Mouse (Mus musculus) frontal cortex, adult 2 months (tissue): Measurements from ENCODE around the gene Fam171a2. TPM values are rescaled to one million over a fixed set of nuclear protein-coding genes. Genes with fewer than 3 reads are reported as not detected.

ENCODE experiments used
- DNase-seq, 2 experiments: peaks; one replicate each; pipeline ENCODE4 v3.0.0; 2022; ENCODE audit warnings: low spot score in 1 of 2; ENCODE audit errors: extremely low spot score in 1 of 2
- polyA plus RNA-seq: library from polyadenylated mRNA; depleted of rRNA; stranded (reverse); fragments of >200 nt; gene quantifications from 2 replicates; pipeline ENCODE4 v1.2.3, GENCODE M21; 2012

The Fam171a2 gene
- polyA plus RNA-seq, 1 experiment = 70.0 TPM

DNA sequence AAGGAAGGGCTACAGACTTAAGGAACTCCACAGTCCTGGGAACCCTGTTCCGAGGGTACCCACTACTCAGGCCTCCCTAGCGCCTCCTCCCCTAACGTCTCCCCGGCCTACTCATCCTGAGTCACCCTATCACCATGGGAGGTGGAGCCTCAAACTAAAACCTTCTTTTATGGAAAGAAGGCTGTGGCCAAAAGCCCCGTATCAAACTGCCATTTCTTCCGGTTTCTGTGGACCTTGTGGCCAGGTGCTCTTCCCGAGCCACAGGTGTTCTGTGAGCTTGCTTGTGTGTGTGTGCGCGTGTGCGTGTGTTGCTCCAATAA is 11.1 kb downstream of the Fam171a2 start:
- no peak for DNase-seq

DNA sequence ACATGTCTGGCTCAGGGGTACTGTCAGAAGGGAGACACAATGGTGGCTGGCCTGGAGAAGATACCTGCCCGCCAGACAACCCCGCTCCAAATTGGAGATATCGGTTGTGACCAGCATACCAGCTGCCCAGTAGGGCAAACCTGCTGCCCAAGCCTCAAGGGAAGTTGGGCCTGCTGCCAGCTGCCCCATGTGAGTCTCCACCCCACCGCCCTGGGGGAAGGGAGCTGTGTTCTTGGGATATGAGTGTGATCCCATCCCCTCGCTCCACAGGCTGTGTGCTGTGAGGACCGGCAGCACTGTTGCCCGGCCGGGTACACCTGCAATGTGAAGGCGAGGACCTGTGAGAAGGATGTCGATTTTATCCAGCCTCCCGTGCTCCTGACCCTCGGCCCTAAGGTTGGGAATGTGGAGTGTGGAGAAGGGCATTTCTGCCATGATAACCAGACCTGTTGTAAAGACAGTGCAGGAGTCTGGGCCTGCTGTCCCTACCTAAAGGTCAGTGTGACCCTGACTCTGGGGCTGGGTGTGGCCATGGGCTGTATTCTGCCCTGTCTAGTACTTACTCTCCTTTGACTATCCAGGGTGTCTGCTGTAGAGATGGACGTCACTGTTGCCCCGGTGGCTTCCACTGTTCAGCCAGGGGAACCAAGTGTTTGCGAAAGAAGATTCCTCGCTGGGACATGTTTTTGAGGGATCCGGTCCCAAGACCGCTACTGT is 11.6 kb downstream of the Fam171a2 start:
- no peak for DNase-seq

DNA sequence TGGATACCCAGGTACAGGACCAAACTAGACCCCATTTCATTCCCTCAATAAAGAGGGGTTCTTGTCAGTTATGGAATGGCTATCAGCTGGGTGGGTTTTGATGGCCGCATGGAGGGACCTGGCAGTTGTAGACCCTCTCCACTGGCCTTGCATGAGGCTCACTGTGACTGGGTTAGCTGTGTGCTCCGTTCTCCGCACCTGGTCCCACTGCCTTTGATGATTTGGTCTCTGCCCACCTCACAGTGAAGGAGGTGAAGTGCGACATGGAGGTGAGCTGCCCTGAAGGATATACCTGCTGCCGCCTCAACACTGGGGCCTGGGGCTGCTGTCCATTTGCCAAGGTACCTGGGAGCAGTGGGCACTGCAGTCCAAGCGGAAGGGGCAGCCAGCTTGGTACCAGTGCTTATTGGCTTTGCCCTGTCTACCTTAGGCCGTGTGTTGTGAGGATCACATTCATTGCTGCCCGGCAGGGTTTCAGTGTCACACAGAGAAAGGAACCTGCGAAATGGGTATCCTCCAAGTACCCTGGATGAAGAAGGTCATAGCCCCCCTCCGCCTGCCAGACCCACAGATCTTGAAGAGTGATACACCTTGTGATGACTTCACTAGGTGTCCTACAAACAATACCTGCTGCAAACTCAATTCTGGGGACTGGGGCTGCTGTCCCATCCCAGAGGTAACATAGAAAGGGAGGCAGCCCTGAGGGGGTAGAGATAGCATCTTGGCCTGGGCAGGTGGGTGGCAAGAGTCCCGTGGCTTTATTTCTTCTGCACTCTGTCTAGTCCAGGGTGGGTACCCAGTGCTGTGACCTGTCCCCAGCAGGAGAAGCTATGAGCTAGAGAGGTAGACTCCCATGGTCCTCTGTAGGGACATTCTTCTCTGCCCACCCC is 12.4 kb downstream of the Fam171a2 start:
- DNase-seq = no peak

DNA sequence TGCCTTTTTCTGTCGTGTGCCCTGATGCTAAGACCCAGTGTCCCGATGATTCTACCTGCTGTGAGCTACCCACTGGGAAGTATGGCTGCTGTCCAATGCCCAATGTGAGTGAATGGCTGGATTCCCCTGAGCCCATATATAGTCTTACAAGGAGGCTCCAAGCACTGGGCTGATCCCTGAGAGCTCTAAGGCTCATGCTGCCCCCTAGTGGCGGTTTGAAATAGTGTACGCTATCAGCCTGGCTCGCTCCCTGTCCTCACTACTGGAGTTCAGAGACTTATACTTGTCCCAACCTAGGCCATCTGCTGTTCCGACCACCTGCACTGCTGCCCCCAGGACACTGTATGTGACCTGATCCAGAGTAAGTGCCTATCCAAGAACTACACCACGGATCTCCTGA is 13.1 kb downstream of the Fam171a2 start:
- DNase-seq = peak in 1 of 2 experiments; percentile 97

DNA sequence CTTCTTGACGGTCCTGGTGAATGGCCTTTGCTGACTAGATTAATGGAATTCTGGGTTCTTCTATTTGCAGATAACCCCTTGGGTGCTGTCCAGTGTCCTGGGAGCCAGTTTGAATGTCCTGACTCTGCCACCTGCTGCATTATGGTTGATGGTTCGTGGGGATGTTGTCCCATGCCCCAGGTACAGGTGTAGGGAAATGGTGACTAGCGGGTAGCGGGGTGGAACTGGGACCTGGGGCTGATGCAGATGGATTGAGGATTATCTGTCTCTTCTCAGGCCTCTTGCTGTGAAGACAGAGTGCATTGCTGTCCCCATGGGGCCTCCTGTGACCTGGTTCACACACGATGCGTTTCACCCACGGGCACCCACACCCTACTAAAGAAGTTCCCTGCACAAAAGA is 13.6 kb downstream of the Fam171a2 start:
- no peak for DNase-seq

DNA sequence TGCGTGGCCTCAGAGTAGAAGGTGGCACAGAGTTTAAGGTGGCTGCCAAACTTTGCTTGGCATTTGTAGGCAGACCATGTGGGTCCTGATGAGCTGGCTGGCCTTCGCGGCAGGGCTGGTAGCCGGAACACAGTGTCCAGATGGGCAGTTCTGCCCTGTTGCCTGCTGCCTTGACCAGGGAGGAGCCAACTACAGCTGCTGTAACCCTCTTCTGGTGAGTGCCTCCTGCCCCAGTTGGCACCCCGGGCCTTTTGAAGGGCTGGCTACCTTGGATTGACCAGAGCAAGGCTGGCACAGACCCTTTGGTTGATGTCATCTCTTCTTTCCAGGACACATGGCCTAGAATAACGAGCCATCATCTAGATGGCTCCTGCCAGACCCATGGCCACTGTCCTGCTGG is 14.6 kb downstream of the Fam171a2 start:
- no peak for DNase-seq

DNA sequence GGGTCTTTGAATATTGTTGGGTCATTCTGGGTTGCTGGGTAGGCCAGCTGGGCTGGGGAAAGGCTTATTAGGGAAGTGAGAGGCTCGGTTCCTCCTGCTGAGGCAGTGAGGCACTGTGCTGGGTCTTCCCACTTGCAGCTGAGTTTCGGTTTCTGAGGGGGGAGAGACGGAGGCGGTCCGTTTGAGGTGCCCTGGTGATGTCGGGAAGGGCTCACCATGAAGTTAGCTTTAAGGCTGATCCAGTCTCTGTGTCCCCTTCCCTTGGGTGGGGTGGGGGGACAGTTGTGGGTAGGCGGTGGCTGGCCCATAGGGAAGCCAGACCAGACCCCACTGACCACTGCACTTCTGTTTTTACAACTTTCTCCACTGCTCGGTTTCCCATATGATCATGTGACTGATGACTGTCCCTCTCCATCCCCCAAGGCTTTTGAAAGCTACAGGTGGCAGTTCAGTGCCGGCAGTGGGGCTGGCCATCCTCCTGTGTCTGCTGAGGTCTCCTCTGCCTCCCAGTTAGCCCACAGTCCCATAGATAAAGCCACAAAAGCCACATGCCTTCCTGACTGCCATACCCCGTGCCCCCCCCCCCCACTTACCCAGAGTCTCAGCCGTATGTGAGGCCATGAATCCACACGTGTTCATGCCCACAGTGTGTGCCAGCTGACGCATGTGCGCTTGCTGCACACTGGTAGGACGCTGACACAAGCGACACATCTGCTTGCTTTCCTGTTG is 15.2 kb downstream of the Fam171a2 start:
- no peak for DNase-seq

DNA sequence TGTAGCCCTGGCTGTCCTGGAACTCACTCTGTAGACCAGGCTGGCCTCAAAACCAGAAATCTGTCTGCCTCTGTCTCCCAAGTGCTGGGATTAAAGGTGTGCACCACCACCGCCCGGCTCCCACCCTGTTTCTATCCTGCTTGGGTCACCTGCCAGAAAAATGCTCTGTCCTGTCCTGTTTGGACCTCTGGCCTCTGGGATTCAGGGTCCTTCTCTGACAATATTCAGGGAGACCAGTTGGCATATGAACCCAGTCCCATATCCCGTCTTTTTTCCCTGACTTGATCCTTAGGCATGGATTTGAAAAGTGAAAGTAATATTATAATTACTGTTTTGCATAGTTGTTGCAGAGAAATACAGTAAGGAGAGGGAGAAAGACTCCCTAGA is 15.8 kb downstream of the Fam171a2 start:
- no peak for DNase-seq

DNA sequence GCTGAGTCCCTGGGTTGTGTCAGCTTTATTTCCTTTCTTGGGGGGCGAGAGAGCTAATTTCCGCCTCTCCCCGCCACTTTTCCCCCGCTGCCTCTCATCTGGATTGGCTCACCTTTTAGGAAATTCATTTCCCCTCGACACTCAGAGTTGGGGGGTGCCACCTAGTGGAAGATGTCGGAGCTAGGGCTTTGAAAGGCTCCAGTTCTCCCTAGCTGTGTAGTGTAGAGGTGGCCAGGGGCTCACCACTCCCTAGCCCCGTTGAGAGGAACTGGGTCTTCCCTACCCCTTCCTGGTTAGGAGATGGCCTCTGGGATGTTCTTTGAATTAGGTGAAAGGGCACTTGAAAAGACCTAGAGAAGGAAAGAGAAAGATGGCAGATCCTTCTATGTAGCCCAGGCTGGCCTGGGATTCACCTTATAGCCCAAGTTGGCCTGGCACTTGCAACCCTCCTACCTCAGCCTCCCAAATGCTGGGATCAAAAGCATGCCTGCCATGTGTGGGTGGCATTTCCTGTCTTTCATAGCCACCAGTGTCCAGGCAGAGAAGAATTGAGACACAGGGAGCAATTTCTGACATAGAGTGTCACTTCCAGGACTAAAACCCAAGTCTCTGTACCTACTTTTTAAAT is 16.4 kb downstream of the Fam171a2 start:
- DNase-seq = peak in 1 of 2 experiments; percentile 92

DNA sequence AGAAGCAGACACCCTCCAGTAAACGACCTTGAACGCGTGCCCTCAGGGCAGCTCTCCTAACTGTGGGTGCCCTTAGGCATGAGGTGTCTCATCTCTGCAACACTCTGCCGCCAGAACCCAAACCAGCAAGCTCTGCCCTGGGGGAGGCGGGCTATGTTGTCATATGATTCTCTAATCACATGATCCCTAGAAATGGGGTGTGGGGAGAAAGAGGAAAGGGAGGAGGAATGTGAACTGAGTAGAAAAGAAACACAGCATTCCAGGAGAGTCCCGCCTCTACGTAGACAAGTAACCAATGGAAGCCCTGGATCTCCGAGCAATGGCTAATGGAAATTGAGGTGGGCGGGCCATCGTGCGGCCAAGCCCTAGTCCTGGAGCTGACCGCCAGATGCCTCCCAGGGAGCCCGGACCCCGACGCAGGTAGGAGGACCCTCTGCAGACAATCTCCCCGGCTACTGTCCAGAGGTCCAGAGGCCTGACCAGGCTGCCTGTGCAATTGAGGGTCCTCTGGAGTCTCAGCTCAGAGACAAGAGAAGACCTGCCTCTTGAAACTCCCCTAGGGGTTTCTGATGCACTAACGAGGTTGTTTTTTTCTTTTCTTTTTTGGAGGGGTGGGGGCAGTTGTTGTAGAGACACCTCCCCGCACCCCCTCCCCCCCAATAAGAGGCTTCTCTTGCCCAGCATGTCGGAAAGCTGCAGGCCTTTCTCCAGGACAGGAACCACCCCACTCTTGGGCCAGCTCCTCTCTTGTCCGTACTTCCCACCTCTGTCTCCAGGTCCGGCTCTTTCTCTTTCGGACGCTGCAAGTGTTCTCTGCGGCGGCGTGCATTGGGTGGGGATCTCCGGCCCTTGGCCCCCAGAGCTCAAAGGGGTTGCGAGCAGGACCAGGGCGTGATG is 17.1 kb downstream of the Fam171a2 start, which contains the start of gene Grn:
TSS of gene Grn (plus strand) at position 195 of the 897 bp plus-strand sequence.
- DNase-seq = peak; percentile 96 to 97

DNA sequence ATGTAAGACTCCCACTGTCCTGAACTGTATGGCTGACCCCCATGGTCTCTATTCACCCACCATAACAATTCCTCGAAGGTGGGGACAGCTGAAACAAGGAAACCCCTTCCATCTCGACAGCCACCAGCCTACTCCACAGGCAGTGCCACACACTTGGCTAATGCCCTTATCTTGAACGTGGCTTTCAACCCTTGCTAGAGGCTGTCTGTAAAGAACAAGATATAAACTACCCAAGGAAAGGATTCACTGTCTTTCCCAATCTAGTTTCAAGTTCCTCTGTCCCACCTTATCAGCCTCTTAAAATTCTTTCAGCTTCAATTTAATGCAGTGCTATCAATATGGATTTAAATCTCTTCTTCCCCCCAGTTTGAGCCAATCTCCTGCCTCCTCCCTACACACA is 17.9 kb downstream of the Fam171a2 start:
- no peak for DNase-seq

DNA sequence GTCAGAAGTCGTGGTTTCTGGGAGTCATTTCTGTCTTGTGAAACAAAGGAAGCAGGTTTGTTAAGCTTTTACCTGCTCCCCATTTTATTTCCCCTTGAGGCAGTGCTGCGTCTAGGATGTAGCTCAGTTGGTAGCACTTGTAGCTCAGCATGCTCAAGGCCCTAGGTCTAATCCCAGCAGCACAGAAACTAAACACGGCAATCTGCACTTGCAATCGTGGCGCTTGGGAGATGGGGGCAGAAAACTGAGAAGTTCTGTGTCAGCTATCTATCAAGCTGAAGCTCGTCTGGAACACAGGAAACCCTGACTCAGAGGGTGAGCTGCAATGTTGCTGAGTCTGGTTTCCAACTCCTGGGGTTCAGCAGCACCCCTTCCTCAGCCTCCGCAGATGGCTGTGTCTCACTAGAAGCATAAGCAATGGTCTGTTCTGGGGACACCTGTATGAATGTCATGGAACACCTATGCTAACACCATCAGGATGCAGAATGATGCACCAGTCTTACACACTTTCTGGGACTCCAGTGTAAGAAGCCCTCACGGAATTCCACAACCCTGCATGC is 18.4 kb downstream of the Fam171a2 start:
- no peak for DNase-seq

DNA sequence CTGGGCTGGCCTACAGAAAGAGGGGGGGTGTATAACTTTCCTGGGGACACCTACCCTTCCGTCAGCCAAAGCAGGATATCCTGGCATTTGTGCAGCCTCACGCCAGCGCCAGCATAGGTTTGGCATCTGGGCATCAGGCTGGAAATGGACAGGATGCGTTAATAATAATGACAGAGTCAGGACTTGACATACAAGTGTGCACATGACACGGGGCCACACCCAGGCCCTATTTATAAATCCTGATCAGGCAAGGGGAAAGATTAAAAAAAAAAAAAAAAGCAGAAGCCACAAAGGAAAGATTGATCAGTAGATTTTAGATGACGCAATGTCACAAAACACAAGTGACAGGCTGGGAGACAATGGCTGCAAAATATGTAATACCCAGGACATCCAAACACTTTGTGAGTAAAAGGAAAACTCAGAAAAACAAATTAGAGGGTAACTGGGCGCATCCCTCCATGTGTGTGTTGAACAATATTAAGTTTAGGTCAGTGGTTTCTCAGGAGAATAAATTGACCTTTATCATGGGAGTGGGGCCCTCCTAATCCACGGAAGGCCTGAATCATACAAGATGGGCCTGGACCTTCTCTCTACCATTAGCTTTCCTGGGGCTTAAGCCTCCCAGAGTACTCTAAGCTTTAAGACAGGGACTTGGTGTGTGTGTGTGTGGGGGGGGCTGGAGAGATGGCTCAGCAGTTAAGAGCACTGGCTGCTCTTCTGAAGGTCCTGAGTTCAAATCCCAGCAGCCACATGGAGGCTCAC is 21.7 kb downstream of the Fam171a2 start:
- DNase-seq = no peak

DNA sequence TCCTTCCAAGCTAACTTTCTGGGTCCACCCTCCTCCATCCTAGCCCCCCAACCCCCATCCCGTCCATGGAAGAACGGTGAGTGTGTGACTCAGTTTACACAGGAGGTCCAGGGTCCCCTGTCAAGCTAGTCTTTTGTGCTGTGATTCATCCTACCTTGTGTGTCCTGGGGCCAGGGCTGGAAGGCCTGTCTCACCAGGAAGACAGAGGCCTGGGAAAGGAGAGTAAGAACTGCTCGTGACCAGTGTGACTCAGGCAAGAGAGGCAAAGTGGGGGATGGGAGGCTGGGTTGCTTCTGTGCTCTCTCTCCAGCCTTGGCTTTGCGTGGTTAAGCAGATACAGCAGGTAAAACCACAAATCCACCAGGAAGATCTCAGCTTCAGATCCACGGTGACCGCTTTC is 22.8 kb downstream of the Fam171a2 start:
- no peak for DNase-seq

DNA sequence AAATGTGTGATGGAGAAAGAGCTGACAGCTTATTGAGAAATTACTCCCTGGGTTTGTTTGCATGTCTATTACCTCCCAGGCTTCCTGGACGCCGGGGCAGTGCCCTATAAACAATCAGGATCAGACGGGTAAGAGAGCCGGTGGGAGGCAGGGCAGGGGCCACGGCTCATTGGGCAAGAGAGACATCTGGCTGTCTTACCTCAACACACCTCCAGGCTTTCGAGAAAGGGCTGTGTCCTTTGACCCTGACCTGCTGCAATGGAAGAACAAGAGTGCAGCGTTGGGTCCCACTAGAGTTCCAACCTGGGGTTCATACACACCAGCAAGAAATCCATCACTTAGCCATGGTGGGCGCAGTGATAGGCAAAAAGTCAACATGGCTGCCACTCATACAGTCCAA is 25.9 kb downstream of the Fam171a2 start:
- DNase-seq = no peak

DNA sequence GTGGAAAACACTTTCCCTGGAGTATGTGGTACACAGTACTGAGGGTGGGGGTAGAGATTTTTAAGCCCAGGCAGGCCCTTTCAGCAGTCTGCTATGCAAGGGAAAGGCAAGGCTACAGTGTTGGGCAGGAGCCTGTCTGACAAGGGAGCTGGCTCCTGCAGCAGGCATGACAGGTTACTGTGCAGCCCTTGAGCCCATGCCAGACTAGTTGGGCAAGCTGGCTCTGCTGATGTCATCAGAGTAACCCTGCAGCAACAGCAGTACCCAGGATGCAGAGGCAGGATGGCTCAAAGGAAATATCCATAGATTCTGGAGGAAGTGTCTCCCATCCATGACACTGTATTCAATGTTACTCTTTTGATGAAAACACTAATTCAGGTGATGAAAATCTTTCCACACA is 28.6 kb downstream of the Fam171a2 start:
- no peak for DNase-seq

DNA sequence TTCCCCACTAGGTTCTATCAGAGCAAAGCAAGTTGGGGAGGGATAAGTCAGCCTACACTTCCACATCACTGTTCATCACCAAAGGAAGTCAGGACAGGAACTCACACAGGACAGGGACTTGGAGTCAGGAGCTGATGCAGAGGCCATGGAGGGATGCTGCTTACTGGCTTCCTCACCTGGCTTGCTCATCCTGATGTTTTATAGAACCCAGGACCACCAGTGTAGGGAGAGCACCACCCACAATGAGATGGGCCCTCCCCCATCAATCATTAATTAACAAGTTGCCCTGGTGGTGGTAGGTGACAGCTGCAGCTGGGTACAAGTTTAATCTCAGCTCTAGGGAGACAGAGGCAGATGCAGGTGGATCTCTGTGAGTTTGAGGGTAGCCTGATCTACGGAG is 30.3 kb downstream of the Fam171a2 start:
- DNase-seq = no peak

DNA sequence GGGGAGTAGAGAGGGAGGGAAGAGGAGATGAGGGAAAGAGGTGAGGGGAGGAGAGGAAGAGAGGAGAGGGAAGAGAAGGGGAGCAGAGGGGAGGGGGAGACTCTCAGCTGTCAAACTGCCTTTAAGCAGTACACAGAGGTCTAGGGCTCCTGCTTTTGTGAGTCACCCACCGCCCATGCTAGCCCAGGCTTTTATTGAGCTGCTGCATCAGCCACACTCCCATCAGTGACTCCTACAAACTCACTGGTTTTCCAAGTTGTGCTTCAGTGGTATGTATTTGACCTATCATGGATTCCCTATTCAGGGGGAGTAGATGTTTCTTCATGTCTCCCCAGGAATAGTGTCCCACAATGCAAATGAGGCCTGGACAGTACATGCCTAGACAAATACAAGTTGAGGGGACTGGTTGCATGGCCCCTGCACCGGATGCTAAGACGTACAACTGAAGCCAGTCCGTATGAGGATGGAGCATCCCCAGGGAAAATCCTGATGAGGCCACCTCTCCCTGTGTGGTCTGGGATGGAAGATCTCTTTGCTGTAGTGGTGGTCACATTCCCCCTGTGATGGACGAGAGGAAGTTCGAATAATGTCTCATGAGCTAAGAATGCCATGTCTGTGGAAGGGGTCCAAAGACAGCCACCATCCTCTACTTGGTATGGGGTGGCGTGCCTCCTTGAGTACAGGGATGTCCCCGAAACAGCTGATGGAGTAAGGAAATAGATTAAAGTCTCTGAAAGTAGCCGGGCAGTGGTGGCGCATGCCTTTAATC is 32.3 kb downstream of the Fam171a2 start:
- DNase-seq = no peak
